Mouse (Mus musculus) embryonic facial prominence, embryonic 14.5 days (tissue): ENCODE data around the gene Lad1. TPM values are rescaled to one million over a fixed set of nuclear protein-coding genes. Genes with fewer than 3 reads are reported as not detected.

ENCODE experiments used
- ATAC-seq: fragments of 200-750 bp; cut with Nextera tagmentation; 2 replicates; pipeline ENCODE4 v1.8.0; 2017; ENCODE audit warnings: low read depth, moderate number of reproducible peaks, moderate TSS enrichment
- DNase-seq: peaks from one replicate; pipeline ENCODE4 v3.0.0-alpha.2; 2015; ENCODE audit warnings: low spot score
- H3K27ac ChIP-seq: fragments of 300-500 bp; sonication (generic); replicated peaks from 2 replicates; pipeline ENCODE4 v1.5.1; 2014; ENCODE audit warnings: low read depth, mild to moderate bottlenecking, low read length, moderate library complexity
- H3K27me3 ChIP-seq: fragments of 300-500 bp; sonication (generic); replicated peaks from 2 replicates; pipeline ENCODE4 v1.6.1; 2014; ENCODE audit warnings: low read length; ENCODE audit not compliant: control insufficient read depth, insufficient read depth
- H3K36me3 ChIP-seq: fragments of 300-500 bp; sonication (generic); 2 replicates; pipeline ENCODE4 v1.6.1; 2014; ENCODE audit warnings: low read length, mixed read lengths; ENCODE audit not compliant: control insufficient read depth, insufficient read depth
- H3K4me1 ChIP-seq: fragments of 300-500 bp; sonication (generic); 2 replicates; pipeline ENCODE4 v1.6.1; 2014; ENCODE audit warnings: antibody characterized with exemption, low read length; ENCODE audit not compliant: control insufficient read depth, insufficient read depth
- H3K4me2 ChIP-seq: fragments of 300-500 bp; sonication (generic); 2 replicates; pipeline ENCODE4 v1.6.1; 2014; ENCODE audit warnings: low read depth, mild to moderate bottlenecking, low read length, moderate library complexity, mixed read lengths
- H3K4me3 ChIP-seq: fragments of 300-500 bp; sonication (generic); 2 replicates; pipeline ENCODE4 v1.5.1; 2014; ENCODE audit warnings: low read depth, mild to moderate bottlenecking, low read length
- H3K9ac ChIP-seq: fragments of 300-500 bp; sonication (generic); 2 replicates; pipeline ENCODE4 v1.6.1; 2014; ENCODE audit warnings: low read depth, mild to moderate bottlenecking, low read length, moderate library complexity, mixed read lengths
- H3K9me3 ChIP-seq: fragments of 300-500 bp; sonication (generic); 2 replicates; pipeline ENCODE4 v1.6.1; 2016; ENCODE audit warnings: low read length; ENCODE audit not compliant: control insufficient read depth
- WGBS: fragments of 180-500 bp; shearing (Covaris S2); extraction: QIAGEN DNeasy Blood & Tissue Kit; methylation state at CpG from one replicate; pipeline ENCODE4 v1.1.7; 2014; 5-methylcytosine and 5-hydroxymethylcytosine counted together
- polyA plus RNA-seq: library from polyadenylated mRNA; unstranded; fragments of >200 nt; fragmentation: Nextera tagmentation; extraction: Ambion mirVana; gene quantifications from 2 replicates; pipeline ENCODE4 v1.2.1, GENCODE M21; 2014

Gene Lad1
- 16.6 and 21.7 TPM in 2 replicates for polyA plus RNA-seq

DNA sequence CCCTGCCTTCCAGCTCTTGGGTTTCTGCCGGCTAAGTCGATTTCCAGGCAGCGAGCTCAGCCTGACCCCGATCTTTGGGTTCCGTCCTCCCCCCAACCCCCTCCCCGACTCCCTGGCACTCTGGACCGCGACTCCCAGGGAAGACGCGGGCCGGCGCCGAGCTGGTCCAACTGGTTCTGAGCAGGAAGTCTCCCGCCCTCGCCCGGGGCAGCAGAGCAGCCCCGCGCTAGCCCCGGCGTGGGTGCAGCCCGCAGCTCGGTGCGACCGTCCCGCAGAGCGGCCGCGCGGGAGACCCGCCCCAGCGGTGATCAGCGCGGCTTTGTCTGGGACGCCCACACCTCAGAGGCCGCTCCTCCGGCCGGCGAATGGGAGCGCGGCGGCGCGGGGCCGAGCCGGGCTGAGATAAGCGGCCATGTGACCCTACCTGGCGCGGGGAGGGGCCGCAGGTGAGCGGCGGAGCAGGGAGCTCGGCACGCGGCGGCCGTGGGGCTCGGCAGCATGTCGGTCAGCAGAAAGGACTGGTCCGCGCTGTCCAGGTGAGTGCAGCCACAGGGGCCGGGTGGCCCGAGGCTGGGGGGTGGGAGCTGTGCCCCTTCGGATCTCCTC lies at the start of gene Lad1:
Gene Lad1, plus strand, starts transcription at position 118 of the 606 bp plus-strand sequence.
- Histone ChIP-seq H3K9ac (peak within 1 kb of the TSS; percentile 71), H3K36me3 (no peaks in the 10 kb centered on the region), H3K9me3 (no peaks in the 10 kb centered on the region), H3K4me2 (peak within 1 kb of the TSS; percentile 82), H3K27ac (no peak within 1 kb of the TSS), H3K4me3 (peak within 1 kb of the TSS; percentile 42), H3K4me1 (no peaks in the 10 kb centered on the region), H3K27me3 (peaks cover 45% of the 10 kb centered on the region)
- ATAC-seq (peak; percentile 80), DNase-seq (peak; percentile 59)
- 0% methylated on average over 28 of the region's 63 CpGs for WGBS

DNA sequence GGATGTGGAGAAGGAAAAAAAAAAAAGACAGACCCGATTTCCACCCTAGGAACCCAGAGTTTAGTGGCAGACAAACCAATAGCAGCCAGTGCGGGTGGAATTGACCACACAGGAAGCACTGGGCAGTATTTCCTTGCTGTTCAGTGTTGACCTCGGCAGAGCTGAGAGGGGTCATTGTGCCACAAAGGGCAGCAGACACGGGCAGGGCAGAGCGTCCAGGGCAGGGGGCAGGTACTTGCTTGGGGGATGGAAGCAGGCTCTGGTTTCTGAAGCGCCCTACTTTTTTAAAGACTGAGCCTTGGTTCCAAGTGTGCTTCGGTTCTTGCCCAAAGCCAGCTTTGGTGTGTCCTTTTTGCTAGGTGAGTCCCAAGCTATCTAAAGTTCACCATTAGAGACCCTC lies 48.2 kb upstream of the Lad1 start:
- Histone ChIP-seq H3K4me2 (no peak overlapping the region), H3K27ac (peak overlapping the region; percentile 68), H3K27me3 (no peaks in the 10 kb centered on the region), H3K36me3 (peaks cover 18% of the 10 kb centered on the region), H3K4me3 (no peak overlapping the region), H3K9ac (peak overlapping the region; percentile 7; the same call in 1 of the 2 replicates), H3K9me3 (no peaks in the 10 kb centered on the region), H3K4me1 (peaks cover 34% of the 10 kb centered on the region)
- 58% methylated on average over 7 of the region's 7 CpGs for WGBS
- no peak for ATAC-seq
- DNase-seq = no peak

DNA sequence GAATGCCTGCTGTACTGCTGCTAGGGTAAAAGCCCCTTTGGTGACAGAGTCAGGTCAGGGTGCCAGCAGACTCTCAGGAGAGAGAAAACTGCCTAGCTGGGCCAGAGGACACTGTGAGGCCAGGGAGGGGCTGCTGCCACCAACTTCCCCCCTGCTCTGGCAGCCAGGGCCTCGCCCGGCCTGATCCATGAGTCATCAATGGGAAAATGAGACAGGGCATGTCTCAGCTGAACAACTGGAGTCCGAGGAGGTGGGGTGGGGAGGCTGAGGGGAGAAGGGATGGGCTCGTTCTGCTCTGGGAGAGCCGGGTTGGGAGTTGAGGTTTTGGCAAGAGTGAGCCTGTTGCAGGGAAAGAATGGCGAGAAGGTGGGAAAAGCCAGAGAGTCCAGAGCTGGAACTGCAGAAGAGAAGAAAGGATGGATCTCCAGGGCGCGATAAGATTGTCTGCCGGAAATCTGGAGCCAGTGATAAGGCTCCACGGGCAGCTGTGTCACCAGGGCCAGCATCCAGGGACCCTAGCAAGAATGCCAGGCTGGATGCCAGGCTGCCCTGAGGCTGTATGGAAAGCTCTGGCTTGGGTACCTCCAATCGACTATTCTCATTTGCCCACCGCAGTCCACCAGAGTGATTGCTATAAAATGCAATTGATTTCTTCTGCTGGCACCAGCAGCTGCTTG lies 47.4 kb upstream of the Lad1 start:
- peak overlapping the region; percentile 23 for H3K4me2 ChIP-seq
- 43% methylated on average over 12 of the region's 12 CpGs for WGBS
- DNase-seq (peak; percentile 82), ATAC-seq (peak; percentile 51)
- H3K4me3 ChIP-seq = no peak overlapping the region
- no peaks in the 10 kb centered on the region for H3K27me3 ChIP-seq
- H3K4me1 ChIP-seq = peaks cover 28% of the 10 kb centered on the region
- H3K9me3 ChIP-seq = no peaks in the 10 kb centered on the region
- H3K36me3 ChIP-seq = peaks cover 18% of the 10 kb centered on the region
- no peak overlapping the region for H3K9ac ChIP-seq
- H3K27ac ChIP-seq = peak overlapping the region; percentile 68

DNA sequence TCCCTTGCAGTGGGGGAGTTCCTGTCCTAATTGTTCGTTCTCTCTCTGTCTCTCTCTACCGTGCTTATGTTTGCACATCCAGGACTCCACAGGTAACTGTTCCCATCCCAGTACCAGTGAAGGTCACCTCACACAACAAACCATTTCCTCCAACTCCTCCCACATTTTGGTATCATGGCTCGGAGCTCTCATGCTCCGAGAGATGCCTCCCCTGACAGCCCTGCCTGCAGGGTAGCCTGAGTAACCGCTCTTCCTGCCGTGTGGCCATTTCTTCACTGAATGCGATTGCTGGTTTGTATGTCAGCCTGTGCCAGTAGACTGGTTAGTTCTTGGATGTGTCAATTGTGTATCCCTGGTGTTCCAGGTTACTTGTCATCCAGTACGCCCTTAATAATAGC lies 46.8 kb upstream of the Lad1 start:
- Histone ChIP-seq H3K27me3 (no peaks in the 10 kb centered on the region), H3K4me1 (peaks cover 28% of the 10 kb centered on the region), H3K9me3 (no peaks in the 10 kb centered on the region), H3K27ac (peak overlapping the region; percentile 68; the same call in 1 of the 2 replicates), H3K4me2 (no peak overlapping the region), H3K4me3 (no peak overlapping the region), H3K36me3 (peaks cover 18% of the 10 kb centered on the region), H3K9ac (no peak overlapping the region)
- ATAC-seq (no peak), DNase-seq (no peak)
- WGBS = 63% methylated on average over 8 of the region's 8 CpGs

DNA sequence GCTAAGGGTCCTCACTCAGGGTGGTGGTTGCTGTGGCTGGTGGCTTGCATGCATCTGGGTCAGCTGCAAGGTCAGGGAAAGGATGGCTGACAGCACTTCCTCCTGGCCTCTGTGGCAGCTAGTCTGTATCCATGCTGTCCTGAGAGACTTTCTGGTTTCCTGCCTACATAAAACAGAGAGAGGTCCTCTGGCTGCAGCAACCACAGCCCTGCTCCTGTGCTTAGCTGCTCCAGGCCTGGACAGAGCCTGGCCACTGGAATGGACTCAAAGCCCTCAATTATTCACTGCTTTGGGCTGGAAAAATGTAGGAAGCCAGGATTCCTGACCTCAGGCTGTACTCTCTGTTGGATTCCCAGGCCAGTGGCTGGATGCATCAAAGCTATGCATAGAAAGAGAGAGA lies 41.8 kb upstream of the Lad1 start:
- Histone ChIP-seq H3K4me1 (peaks cover 15% of the 10 kb centered on the region), H3K9ac (no peak overlapping the region), H3K27ac (no peak overlapping the region), H3K27me3 (no peaks in the 10 kb centered on the region), H3K4me2 (no peak overlapping the region), H3K36me3 (no peaks in the 10 kb centered on the region), H3K4me3 (no peak overlapping the region), H3K9me3 (no peaks in the 10 kb centered on the region)
- DNase-seq = no peak
- ATAC-seq = no peak

DNA sequence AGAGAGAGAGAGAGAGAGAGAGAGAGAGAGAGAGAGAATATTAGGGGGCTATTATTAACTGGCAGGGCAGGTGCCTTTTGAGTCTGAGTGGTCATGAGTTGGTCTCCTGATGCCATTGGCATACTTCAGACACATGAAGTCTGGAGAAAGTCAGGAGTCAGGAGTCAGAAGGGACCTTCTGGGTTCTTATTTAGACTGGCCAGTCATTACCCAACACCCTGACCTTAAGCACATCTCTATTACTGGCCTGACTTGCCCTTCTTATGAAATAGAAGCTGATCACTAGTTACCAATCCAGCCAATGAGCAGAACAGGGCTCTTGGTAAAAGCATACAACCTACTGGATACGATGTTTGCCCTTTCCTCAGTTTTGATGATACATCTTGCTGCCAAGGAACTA lies 41.4 kb upstream of the Lad1 start:
- Histone ChIP-seq H3K4me3 (no peak overlapping the region), H3K27ac (no peak overlapping the region), H3K27me3 (no peaks in the 10 kb centered on the region), H3K9me3 (no peaks in the 10 kb centered on the region), H3K4me1 (peaks cover 13% of the 10 kb centered on the region), H3K4me2 (no peak overlapping the region), H3K36me3 (no peaks in the 10 kb centered on the region), H3K9ac (no peak overlapping the region)
- WGBS = 89% methylated on average over 1 of the region's 1 CpGs
- no peak for ATAC-seq
- no peak for DNase-seq

DNA sequence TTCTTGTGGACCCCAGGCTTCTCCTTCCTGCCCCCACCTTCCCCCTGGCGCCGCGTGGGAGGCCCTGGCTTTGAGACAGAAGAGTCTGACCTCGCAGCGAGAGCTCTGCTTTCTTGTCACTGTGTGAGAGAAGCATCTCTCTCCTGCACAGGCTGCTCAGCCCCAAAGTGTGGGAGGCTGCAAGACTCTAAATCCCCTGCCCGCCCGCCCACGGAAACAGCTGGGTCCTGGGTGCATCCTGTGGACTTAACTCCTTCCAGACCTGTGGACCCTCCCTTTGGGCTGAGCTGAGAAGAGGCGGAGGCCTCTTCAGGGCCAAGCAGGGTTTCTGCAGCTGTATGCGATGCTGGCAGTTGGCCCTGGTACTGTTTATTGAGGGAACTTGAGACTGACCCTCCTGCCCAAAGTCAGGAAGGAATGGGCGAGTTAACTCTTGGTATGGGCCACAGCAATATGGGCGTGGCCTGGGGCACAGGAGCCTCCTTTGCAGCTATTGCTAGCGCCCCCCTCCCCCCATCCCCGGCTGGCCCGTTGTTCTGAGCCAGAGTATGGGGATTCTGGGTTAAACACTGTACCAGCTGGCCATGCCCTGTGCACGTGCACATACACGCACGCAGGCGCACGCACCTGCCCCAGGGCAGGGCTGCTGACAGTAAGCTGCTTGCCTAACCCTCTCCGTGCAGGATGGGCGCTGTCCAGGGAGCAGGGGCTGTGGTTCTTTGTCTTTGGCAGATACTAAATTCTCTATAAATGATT lies 39.4 kb upstream of the Lad1 start, which contains the start of gene Tnni1:
Gene Tnni1, plus strand, starts transcription at position 655 of the 756 bp plus-strand sequence.
- Histone ChIP-seq H3K27me3 (no peaks in the 10 kb centered on the region), H3K4me3 (no peak within 1 kb of the TSS), H3K27ac (peak within 1 kb of the TSS; percentile 75), H3K4me1 (peaks cover 13% of the 10 kb centered on the region), H3K36me3 (no peaks in the 10 kb centered on the region), H3K9ac (no peak within 1 kb of the TSS), H3K4me2 (peak within 1 kb of the TSS; percentile 38), H3K9me3 (no peaks in the 10 kb centered on the region)
- ATAC-seq = peak; percentile 82
- 7% methylated on average over 22 of the region's 22 CpGs for WGBS
- DNase-seq = peak; percentile 87

DNA sequence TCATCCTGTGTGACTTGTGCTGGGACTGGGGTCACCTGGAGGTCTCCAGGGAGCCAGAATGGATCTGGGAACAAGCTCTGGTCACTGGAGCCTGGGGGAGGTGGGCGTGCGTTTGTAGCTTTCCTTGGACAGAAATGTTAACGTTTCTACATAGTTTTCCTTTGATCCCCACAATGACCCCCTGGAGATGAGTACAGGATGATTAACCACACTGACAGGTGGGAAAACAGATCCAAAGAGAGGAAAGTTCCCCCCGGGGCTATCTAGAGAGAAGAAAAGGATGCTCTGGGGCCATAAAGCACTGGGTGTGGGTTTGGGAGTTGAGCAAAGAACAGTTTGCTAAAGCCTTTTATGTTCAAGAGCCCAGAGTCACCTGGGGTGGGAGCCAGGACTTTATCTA lies 37.7 kb upstream of the Lad1 start:
- peaks cover 13% of the 10 kb centered on the region for H3K4me1 ChIP-seq
- H3K9ac ChIP-seq = no peak overlapping the region
- no peaks in the 10 kb centered on the region for H3K36me3 ChIP-seq
- ATAC-seq = no peak
- no peak overlapping the region for H3K27ac ChIP-seq
- H3K27me3 ChIP-seq = no peaks in the 10 kb centered on the region
- DNase-seq = no peak
- no peak overlapping the region for H3K4me2 ChIP-seq
- no peaks in the 10 kb centered on the region for H3K9me3 ChIP-seq
- H3K4me3 ChIP-seq = no peak overlapping the region
- WGBS = 53% methylated on average over 4 of the region's 4 CpGs
